Mouse (Mus musculus) liver, postnatal 0 days (tissue): ENCODE measurements around the gene Cwc22. TPM values are rescaled to one million over a fixed set of nuclear protein-coding genes. Genes with fewer than 3 reads are reported as not detected.

Experiments used
- ATAC-seq: fragments of 200-750 bp; cut with Nextera tagmentation; 2 replicates; pipeline ENCODE4 v1.8.0; 2017; ENCODE audit warnings: mild to moderate bottlenecking, moderate library complexity
- DNase-seq: peaks from one replicate; pipeline ENCODE4 v3.0.0-alpha.2; 2016
- H3K27ac ChIP-seq: fragments of 300-500 bp; sonication (generic); 2 replicates; pipeline ENCODE4 v1.5.1; 2014; ENCODE audit warnings: antibody characterized with exemption, moderate library complexity, mild to moderate bottlenecking, low read depth
- H3K27me3 ChIP-seq: fragments of 300-500 bp; sonication (generic); 2 replicates; pipeline ENCODE4 v1.6.1; 2014; ENCODE audit warnings: low read length, control low read depth, mixed read lengths; ENCODE audit not compliant: insufficient read depth
- H3K36me3 ChIP-seq: fragments of 300-500 bp; sonication (generic); replicated peaks from 2 replicates; pipeline ENCODE4 v1.6.1; 2014; ENCODE audit warnings: mild to moderate bottlenecking, control low read depth, low read length, moderate library complexity, mixed read lengths; ENCODE audit not compliant: insufficient read depth
- H3K4me1 ChIP-seq: fragments of 300-500 bp; sonication (generic); 2 replicates; pipeline ENCODE4 v1.6.1; 2014; ENCODE audit warnings: antibody characterized with exemption, mild to moderate bottlenecking, control low read depth; ENCODE audit not compliant: insufficient read depth
- H3K4me2 ChIP-seq: fragments of 300-500 bp; sonication (generic); 2 replicates; pipeline ENCODE4 v1.6.1; 2014; ENCODE audit warnings: low read depth, mild to moderate bottlenecking, low read length, moderate library complexity, mixed read lengths
- H3K4me3 ChIP-seq: fragments of 300-500 bp; sonication (generic); 2 replicates; pipeline ENCODE4 v1.5.1; 2014; ENCODE audit warnings: low read depth, low read length
- H3K9ac ChIP-seq: fragments of 300-500 bp; sonication (generic); replicated peaks from 2 replicates; pipeline ENCODE4 v1.6.1; 2014; ENCODE audit warnings: mild to moderate bottlenecking, moderate library complexity
- H3K9me3 ChIP-seq: fragments of 300-500 bp; sonication (generic); 2 replicates; pipeline ENCODE4 v1.6.1; 2016; ENCODE audit warnings: mild to moderate bottlenecking, control low read depth, low read length, mixed read lengths
- CTCF ChIP-seq: sonication (generic); IDR thresholded peaks from 2 replicates; pipeline ENCODE4 v1.5.1; 2016; ENCODE audit warnings: antibody characterized with exemption, low read depth
- EP300 ChIP-seq: IDR thresholded peaks from 2 replicates; pipeline ENCODE4 v1.6.1; 2016; ENCODE audit warnings: antibody characterized with exemption, low read depth, mild to moderate bottlenecking
- WGBS: fragments of 180-500 bp; shearing (Covaris S2); extraction: QIAGEN DNeasy Blood & Tissue Kit; methylation state at CpG from one replicate; pipeline ENCODE4 v1.1.7; 2014; ENCODE audit not compliant: insufficient replicate concordance; 5-methylcytosine and 5-hydroxymethylcytosine counted together
- polyA plus RNA-seq: library from polyadenylated mRNA; unstranded; fragments of >200 nt; fragmentation: Nextera tagmentation; extraction: Ambion mirVana; gene quantifications from 2 replicates; pipeline ENCODE4 v1.2.1, GENCODE M21; 2015

Gene Cwc22
- polyA plus RNA-seq, 1 experiment from 2014 or later, result 9.0 TPM

GRCm38 (mm10) chr2:77972541-77972940 lies 26.4 kb upstream of the Cwc22 start:
- TF ChIP-seq EP300 (no peak), CTCF (no peak)

GRCm38 (mm10) chr2:77971871-77972270 lies 25.7 kb upstream of the Cwc22 start:
- Histone ChIP-seq H3K27ac (no peak overlapping the region), H3K9ac (no peak overlapping the region), H3K27me3 (no peaks in the 10 kb centered on the region), H3K36me3 (no peaks in the 10 kb centered on the region), H3K4me2 (no peak overlapping the region), H3K9me3 (no peaks in the 10 kb centered on the region), H3K4me3 (no peak overlapping the region), H3K4me1 (no peaks in the 10 kb centered on the region)
- ATAC-seq, result no peak
- WGBS, result 81% methylated on average over 1 of the region's 1 CpGs
- no peak for DNase-seq
- TF ChIP-seq EP300, result no peak
- TF ChIP-seq CTCF, result no peak

More at GRCm38 (mm10) chr2:77972541-77972940, 26.4 kb upstream of the Cwc22 start:
- no peak for ATAC-seq
- no peak overlapping the region for H3K9ac ChIP-seq
- H3K27me3 ChIP-seq, result no peaks in the 10 kb centered on the region
- H3K4me3 ChIP-seq, result no peak overlapping the region
- no peak overlapping the region for H3K4me2 ChIP-seq
- H3K27ac ChIP-seq, result no peak overlapping the region
- H3K36me3 ChIP-seq, result no peaks in the 10 kb centered on the region
- 79% methylated on average over 2 of the region's 2 CpGs for WGBS
- no peak for DNase-seq
- H3K9me3 ChIP-seq, result no peaks in the 10 kb centered on the region; the same call in 1 of the 2 replicates
- no peaks in the 10 kb centered on the region for H3K4me1 ChIP-seq

- DNase-seq (no peak), ATAC-seq (no peak)
- TF ChIP-seq CTCF, result no peak
- no peak for TF ChIP-seq EP300
- Histone ChIP-seq H3K36me3 (no peaks in the 10 kb centered on the region), H3K4me2 (no peak overlapping the region), H3K9me3 (no peaks in the 10 kb centered on the region), H3K4me1 (no peaks in the 10 kb centered on the region), H3K4me3 (no peak overlapping the region), H3K27ac (no peak overlapping the region), H3K27me3 (no peaks in the 10 kb centered on the region), H3K9ac (no peak overlapping the region)
- 58% methylated on average over 2 of the region's 2 CpGs for WGBS
Measured at GRCm38 (mm10) chr2:77971361-77971760, 25.2 kb upstream of the Cwc22 start.

GRCm38 (mm10) chr2:77970556-77970955 lies 24.4 kb upstream of the Cwc22 start:
- Histone ChIP-seq H3K27me3 (no peaks in the 10 kb centered on the region), H3K27ac (no peak overlapping the region), H3K9ac (no peak overlapping the region), H3K4me2 (no peak overlapping the region), H3K36me3 (no peaks in the 10 kb centered on the region), H3K4me3 (no peak overlapping the region), H3K9me3 (no peaks in the 10 kb centered on the region), H3K4me1 (no peaks in the 10 kb centered on the region)
- WGBS, result 71% methylated on average over 3 of the region's 3 CpGs
- TF ChIP-seq EP300 (no peak), CTCF (no peak)
- ATAC-seq, result no peak
- no peak for DNase-seq

- Histone ChIP-seq H3K36me3 (no peaks in the 10 kb centered on the region), H3K9ac (no peak overlapping the region), H3K27ac (no peak overlapping the region), H3K27me3 (no peaks in the 10 kb centered on the region), H3K4me2 (no peak overlapping the region), H3K4me3 (no peak overlapping the region), H3K9me3 (no peaks in the 10 kb centered on the region), H3K4me1 (no peaks in the 10 kb centered on the region)
- WGBS, result 90% methylated on average over 4 of the region's 4 CpGs
- ATAC-seq, result no peak
- no peak for DNase-seq
- TF ChIP-seq EP300, result no peak
- TF ChIP-seq CTCF, result no peak
Measured at GRCm38 (mm10) chr2:77969956-77970355, 23.8 kb upstream of the Cwc22 start.

- ATAC-seq, result no peak
- WGBS, result 93% methylated on average over 3 of the region's 3 CpGs
Measured at GRCm38 (mm10) chr2:77962450-77963193, 16.4 kb upstream of the Cwc22 start.

More at GRCm38 (mm10) chr2:77962450-77963193, 16.4 kb upstream of the Cwc22 start:
- no peaks in the 10 kb centered on the region for H3K9me3 ChIP-seq
- H3K4me2 ChIP-seq, result no peak overlapping the region
- H3K9ac ChIP-seq, result no peak overlapping the region
- no peaks in the 10 kb centered on the region for H3K36me3 ChIP-seq
- H3K27me3 ChIP-seq, result no peaks in the 10 kb centered on the region
- no peak for TF ChIP-seq CTCF
- no peak for TF ChIP-seq EP300
- DNase-seq, result no peak
- no peak overlapping the region for H3K4me3 ChIP-seq
- H3K4me1 ChIP-seq, result no peaks in the 10 kb centered on the region
- H3K27ac ChIP-seq, result no peak overlapping the region
